Mouse (Mus musculus) midbrain, postnatal 0 days (tissue): ENCODE results near the gene Cyp21a1. TPM values are rescaled to one million over a fixed set of nuclear protein-coding genes. Genes with fewer than 3 reads are reported as not detected.
"Not testable (repeated sequence)": the region's sequence is repeated elsewhere in the genome, so short reads cannot be mapped to it uniquely, and the experiment has no call there.

ENCODE experiments used
- ATAC-seq: fragments of 200-750 bp; cut with Nextera tagmentation; 2 replicates; pipeline ENCODE4 v1.8.0; 2017; ENCODE audit warnings: moderate number of reproducible peaks, mild to moderate bottlenecking, moderate TSS enrichment, moderate library complexity; ENCODE audit not compliant: low FRiP score
- DNase-seq: peaks from one replicate; pipeline ENCODE4 v3.0.0-alpha.2; 2015; ENCODE audit warnings: low spot score
- H3K27ac ChIP-seq: fragments of 300-500 bp; sonication (generic); 2 replicates; pipeline ENCODE4 v1.5.1; 2014; ENCODE audit warnings: low read depth, mild to moderate bottlenecking, low read length, mixed read lengths
- H3K27me3 ChIP-seq: fragments of 300-500 bp; sonication (generic); 2 replicates; pipeline ENCODE4 v1.6.1; 2014; ENCODE audit warnings: low read length, control low read depth, mixed read lengths; ENCODE audit not compliant: insufficient read depth
- H3K36me3 ChIP-seq: fragments of 300-500 bp; sonication (generic); 2 replicates; pipeline ENCODE4 v1.6.1; 2014; ENCODE audit warnings: low read length, control low read depth, mixed read lengths; ENCODE audit not compliant: insufficient read depth
- H3K4me1 ChIP-seq: fragments of 300-500 bp; sonication (generic); 2 replicates; pipeline ENCODE4 v1.6.1; 2014; ENCODE audit warnings: mild to moderate bottlenecking, control low read depth, antibody characterized with exemption, low read length, mixed read lengths; ENCODE audit not compliant: insufficient read depth
- H3K4me2 ChIP-seq: fragments of 300-500 bp; sonication (generic); 2 replicates; pipeline ENCODE4 v1.6.1; 2014; ENCODE audit warnings: low read depth, mild to moderate bottlenecking, low read length, mixed read lengths; ENCODE audit not compliant: poor library complexity, severe bottlenecking
- H3K4me3 ChIP-seq: fragments of 300-500 bp; sonication (generic); 2 replicates; pipeline ENCODE4 v1.5.1; 2014; ENCODE audit warnings: low read depth, mild to moderate bottlenecking, low read length, moderate library complexity
- H3K9ac ChIP-seq: fragments of 300-500 bp; sonication (generic); replicated peaks from 2 replicates; pipeline ENCODE4 v1.6.1; 2014; ENCODE audit warnings: mild to moderate bottlenecking, low read length, moderate library complexity, mixed read lengths; ENCODE audit not compliant: poor library complexity, severe bottlenecking
- H3K9me3 ChIP-seq: fragments of 300-500 bp; sonication (generic); 2 replicates; pipeline ENCODE4 v1.6.1; 2016; ENCODE audit warnings: low read length, control low read depth
- CTCF ChIP-seq: IDR thresholded peaks from 2 replicates; pipeline ENCODE4 v1.5.1; 2016; ENCODE audit warnings: antibody characterized with exemption, mild to moderate bottlenecking
- WGBS: fragments of 180-500 bp; shearing (Covaris S2); extraction: QIAGEN DNeasy Blood & Tissue Kit; methylation state at CpG from one replicate; pipeline ENCODE4 v1.1.7; 2014; 5-methylcytosine and 5-hydroxymethylcytosine counted together
- polyA plus RNA-seq: library from polyadenylated mRNA; unstranded; fragments of >200 nt; fragmentation: Nextera tagmentation; extraction: Ambion mirVana; gene quantifications from 2 replicates; pipeline ENCODE4 v1.2.1, GENCODE M21; 2015
- total RNA-seq: library from RNA; depleted of rRNA; stranded (reverse); fragments of >200 nt; gene quantifications from 2 replicates; pipeline ENCODE4 v1.2.3, GENCODE M21; 2014

Cyp21a1 gene
- total and polyA plus RNA-seq, 2 experiments from 2014 or later, result not detected

DNA sequence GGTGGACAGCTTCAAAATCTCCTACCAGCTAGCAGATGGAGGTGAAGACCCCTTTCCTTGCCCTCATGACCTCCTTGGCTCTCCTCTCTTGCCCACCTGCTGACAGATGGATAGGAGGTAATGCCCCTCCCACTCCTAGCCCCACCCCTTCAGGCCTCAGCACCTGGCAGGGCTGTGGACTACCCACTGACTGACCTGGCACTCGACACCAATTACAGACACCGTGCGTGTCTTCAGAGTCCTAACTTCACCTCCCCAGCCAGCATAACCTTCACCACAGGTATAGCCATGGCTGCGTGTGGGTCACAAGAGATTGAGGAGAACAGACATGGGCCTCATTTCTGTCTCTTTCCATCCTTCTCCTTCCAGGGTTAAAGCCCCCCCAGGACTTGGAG lies 4.8 kb downstream of the Cyp21a1 start:
- H3K9me3 ChIP-seq, result no peaks in the 10 kb centered on the region
- DNase-seq, result no peak
- no peak for ATAC-seq
- WGBS, result 90% methylated on average over 4 of the region's 4 CpGs
- no peaks in the 10 kb centered on the region for H3K27me3 ChIP-seq
- no peak overlapping the region for H3K9ac ChIP-seq
- no peak for TF ChIP-seq CTCF
- no peak overlapping the region for H3K4me2 ChIP-seq
- no peaks in the 10 kb centered on the region for H3K36me3 ChIP-seq
- H3K4me3 ChIP-seq, result no peak overlapping the region
- H3K4me1 ChIP-seq, result no peaks in the 10 kb centered on the region
- no peak overlapping the region for H3K27ac ChIP-seq

DNA sequence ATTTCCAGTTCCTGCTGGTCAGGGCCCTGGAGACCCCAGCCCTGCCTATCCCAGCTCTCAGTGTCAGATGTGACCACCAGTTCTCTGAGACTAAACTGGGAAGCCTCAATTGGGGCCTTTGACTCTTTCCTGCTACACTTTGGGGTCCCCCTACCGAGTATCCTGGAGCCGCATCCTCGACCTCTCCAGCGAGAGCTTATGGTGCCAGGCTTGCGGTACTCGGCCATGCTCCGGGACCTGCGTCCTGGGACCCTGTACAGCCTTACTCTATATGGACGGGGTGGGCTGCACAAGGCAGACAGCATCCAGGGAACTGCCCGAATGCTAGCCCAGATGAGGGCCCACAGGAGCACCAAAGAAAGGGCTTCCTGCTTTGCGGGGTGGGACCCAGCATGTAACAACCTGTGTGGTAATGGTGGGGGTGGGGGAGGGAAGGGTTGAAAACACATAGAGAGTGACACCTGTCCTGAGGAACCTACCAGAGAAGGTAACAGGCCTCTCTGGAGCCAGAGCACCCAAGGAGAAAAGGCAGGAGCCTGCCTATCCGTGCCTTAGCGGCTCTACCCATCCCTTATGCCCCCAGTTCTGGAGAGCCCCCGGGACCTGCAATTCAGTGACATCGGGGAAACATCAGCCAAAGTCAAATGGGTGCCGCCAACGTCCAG lies 5.4 kb downstream of the Cyp21a1 start:
- no peak for TF ChIP-seq CTCF
- H3K27ac ChIP-seq, result no peak overlapping the region
- no peak overlapping the region for H3K4me3 ChIP-seq
- no peaks in the 10 kb centered on the region for H3K9me3 ChIP-seq
- ATAC-seq, result no peak
- no peak for DNase-seq
- H3K9ac ChIP-seq, result no peak overlapping the region
- no peak overlapping the region for H3K4me2 ChIP-seq
- no peaks in the 10 kb centered on the region for H3K36me3 ChIP-seq
- no peaks in the 10 kb centered on the region for H3K27me3 ChIP-seq
- WGBS, result 89% methylated on average over 14 of the region's 17 CpGs
- no peaks in the 10 kb centered on the region for H3K4me1 ChIP-seq

DNA sequence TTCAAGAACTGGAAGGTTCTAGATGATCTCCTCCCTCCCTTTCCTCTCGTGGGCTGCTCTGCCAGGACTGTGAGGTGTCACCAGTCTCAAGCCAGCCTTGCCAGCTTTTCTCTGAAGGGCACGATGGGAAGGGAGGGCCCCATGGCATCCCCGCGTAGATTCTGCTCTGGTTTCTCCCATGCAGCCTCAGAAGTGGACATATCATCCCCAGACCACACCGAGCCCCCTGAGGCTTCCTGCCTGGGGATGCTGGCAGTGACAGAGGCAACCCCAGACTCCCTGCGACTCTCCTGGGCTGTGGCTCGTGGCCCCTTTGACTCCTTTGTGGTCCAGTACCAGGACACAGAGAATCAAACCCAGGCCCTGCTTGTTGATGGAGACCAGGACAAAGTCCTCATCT lies 6.3 kb downstream of the Cyp21a1 start:
- H3K4me3 ChIP-seq, H3K9me3 ChIP-seq, H3K36me3 ChIP-seq, H3K4me1 ChIP-seq, DNase-seq, H3K9ac ChIP-seq, ATAC-seq, H3K4me2 ChIP-seq, H3K27me3 ChIP-seq, H3K27ac ChIP-seq: not testable (repeated sequence)
- WGBS, result 91% methylated on average over 6 of the region's 7 CpGs

DNA sequence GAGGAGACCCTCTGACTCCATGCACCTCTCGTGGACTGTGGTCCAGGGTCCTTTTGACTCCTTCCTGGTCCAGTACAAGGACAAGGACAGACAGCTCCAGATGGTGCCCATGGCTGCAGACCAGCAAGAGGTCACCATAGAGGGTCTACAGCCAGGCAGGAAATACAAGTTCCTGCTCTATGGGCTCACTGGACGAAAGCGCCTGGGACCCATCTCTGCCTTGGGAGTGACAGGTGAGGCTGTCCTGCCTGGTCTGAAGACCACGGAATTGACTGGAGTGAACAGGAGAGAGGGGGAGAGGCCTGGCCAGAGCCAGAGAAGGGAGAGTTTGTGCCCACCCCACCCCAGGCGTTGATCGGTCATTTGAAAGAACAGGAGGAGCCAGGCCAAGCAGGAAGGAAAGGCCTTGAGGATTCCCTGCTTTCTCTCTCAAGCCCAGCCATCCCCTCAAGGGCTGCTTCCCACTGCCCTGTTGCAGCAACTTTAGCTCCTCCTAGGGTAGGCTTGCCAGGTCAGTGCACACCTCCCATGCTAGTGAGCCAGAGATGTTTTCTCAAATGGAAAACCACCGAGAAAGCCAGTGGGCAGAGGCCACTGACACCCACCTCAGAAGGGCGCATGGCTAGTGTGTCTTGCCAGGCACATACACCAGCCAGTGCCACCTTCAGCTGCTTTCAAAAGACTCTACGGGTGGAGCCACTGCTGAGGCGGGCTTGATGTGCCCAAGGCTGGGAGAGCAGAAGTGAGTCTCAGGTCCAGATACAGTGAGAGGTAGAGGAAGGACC lies 7.0 kb downstream of the Cyp21a1 start:
- not testable (repeated sequence) for H3K4me2 ChIP-seq, H3K9me3 ChIP-seq, H3K27me3 ChIP-seq, ATAC-seq, H3K4me1 ChIP-seq, DNase-seq, H3K9ac ChIP-seq, H3K36me3 ChIP-seq, H3K4me3 ChIP-seq, H3K27ac ChIP-seq
- 91% methylated on average over 10 of the region's 10 CpGs for WGBS

DNA sequence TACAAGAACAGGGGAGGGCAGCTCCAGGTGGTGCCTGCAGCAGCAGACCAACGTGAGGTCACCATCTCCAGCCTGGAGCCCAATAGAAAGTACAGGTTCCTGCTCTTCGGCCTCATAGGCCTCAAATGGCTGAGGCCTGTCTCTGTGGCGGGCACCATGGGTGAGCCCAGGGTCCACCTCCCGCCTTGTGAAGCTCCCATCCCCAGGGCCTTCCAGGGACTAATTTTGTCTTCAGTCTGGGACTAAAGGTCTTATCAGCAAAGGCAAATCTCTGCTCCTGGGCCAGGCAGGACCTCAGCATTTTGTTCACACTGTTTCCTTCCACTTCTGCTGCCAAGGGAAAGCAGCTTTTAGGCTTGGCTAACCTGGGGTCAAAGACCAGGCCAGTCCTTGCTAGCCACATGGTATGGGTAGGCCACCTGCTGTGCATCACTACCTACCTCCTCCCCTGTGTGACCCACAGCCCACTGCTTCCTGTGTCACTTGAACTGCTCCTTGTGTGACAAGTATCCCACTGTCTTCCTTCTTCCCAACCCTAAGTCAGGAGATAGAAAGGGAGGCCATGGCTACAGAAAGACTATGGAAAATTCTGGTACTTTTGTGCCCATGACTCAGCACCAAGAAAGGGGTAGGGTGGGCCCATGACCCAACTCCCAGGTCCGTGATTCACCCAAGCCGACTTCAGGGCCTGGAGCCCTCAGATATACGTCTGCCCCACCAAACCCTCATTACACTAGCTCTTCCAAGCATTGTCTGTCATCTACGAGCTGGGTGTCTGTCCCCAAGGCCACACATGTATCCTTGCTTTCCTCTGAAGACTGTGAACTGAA lies 7.8 kb downstream of the Cyp21a1 start:
- no peaks in the 10 kb centered on the region for H3K4me1 ChIP-seq
- 84% methylated on average over 8 of the region's 8 CpGs for WGBS
- H3K36me3 ChIP-seq, result no peaks in the 10 kb centered on the region
- H3K9ac ChIP-seq, result no peak overlapping the region
- no peak overlapping the region for H3K4me3 ChIP-seq
- H3K27ac ChIP-seq, result no peak overlapping the region
- TF ChIP-seq CTCF, result no peak
- no peaks in the 10 kb centered on the region for H3K27me3 ChIP-seq
- H3K4me2 ChIP-seq, result no peak overlapping the region
- no peaks in the 10 kb centered on the region for H3K9me3 ChIP-seq
- DNase-seq (no peak), ATAC-seq (no peak)

DNA sequence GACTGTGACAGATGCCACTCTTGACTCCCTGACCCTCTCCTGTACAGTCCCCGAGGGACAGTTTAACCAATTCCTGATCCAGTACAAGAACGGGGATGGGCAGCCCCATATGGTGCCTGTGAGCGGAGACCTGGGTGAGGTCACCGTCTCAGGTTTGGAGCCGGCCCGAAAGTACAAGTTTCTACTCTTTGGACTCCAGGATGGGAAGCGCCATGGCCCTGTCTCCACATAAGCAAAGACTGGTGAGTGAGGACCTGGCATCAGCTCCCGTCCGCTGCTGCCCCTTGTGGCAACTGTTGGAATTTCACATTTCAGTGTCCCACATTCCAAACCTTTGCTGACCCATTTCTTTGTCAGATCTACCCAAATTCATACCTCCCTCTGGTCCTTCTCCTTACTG lies 8.7 kb downstream of the Cyp21a1 start:
- Histone ChIP-seq H3K36me3 (no peaks in the 10 kb centered on the region), H3K4me3 (no peak overlapping the region), H3K9ac (no peak overlapping the region), H3K9me3 (no peaks in the 10 kb centered on the region), H3K4me2 (no peak overlapping the region), H3K27me3 (no peaks in the 10 kb centered on the region), H3K27ac (no peak overlapping the region), H3K4me1 (no peaks in the 10 kb centered on the region)
- 67% methylated on average over 9 of the region's 9 CpGs for WGBS
- DNase-seq, result no peak
- peak; percentile 53 for TF ChIP-seq CTCF
- ATAC-seq, result no peak
